Mouse (Mus musculus) liver, adult 2 months (tissue): Measurements from ENCODE around the gene Il18bp. TPM values are rescaled to one million over a fixed set of nuclear protein-coding genes. Genes with fewer than 3 reads are reported as not detected.
A peak's percentile ranks its signal among the peaks of the same experiment; 100 is the strongest.
"Not testable (repeated sequence)": the region's sequence is repeated elsewhere in the genome, so short reads cannot be mapped to it uniquely, and the experiment has no call there.

Source experiments
- DNase-seq: peaks from one replicate; pipeline ENCODE4 v3.0.0-alpha.2; 2011; ENCODE audit warnings: low read depth, low spot score; ENCODE audit errors: extremely low read depth
- H3K27ac ChIP-seq: fragments of 200-500 bp; replicated peaks from 2 replicates; pipeline ENCODE4 v1.5.1; 2012; ENCODE audit warnings: low read depth, mild to moderate bottlenecking, control low read depth, inconsistent platforms, low read length; ENCODE audit not compliant: insufficient read depth
- H3K27me3 ChIP-seq: fragments of 200-500 bp; 2 replicates; pipeline ENCODE4 v1.6.1; 2012; ENCODE audit warnings: mild to moderate bottlenecking, moderate library complexity, low read length, inconsistent platforms; ENCODE audit not compliant: control insufficient read depth, insufficient read depth
- H3K36me3 ChIP-seq: fragments of 200-500 bp; 2 replicates; pipeline ENCODE4 v1.6.1; 2012; ENCODE audit warnings: low read length, inconsistent platforms; ENCODE audit not compliant: control insufficient read depth, insufficient read depth
- H3K4me1 ChIP-seq: fragments of 200-500 bp; 2 replicates; pipeline ENCODE4 v1.6.1; 2011; ENCODE audit warnings: low read length; ENCODE audit not compliant: control insufficient read depth, insufficient read depth
- H3K4me3 ChIP-seq: fragments of 200-500 bp; 2 replicates; pipeline ENCODE4 v1.5.1; 2011; ENCODE audit warnings: low read depth, mild to moderate bottlenecking, control low read depth, low read length, moderate library complexity; ENCODE audit not compliant: insufficient read depth
- H3K79me2 ChIP-seq: fragments of 200-500 bp; 2 replicates; pipeline ENCODE4 v1.6.1; 2012; ENCODE audit warnings: inconsistent platforms, mild to moderate bottlenecking, low read length, moderate library complexity; ENCODE audit not compliant: control insufficient read depth, insufficient read depth
- H3K9ac ChIP-seq: fragments of 200-500 bp; 2 replicates; pipeline ENCODE4 v1.6.1; 2012; ENCODE audit warnings: low read depth, mild to moderate bottlenecking, control low read depth, inconsistent platforms, low read length
- CTCF ChIP-seq: fragments of 200-500 bp; IDR thresholded peaks from 2 replicates; pipeline ENCODE4 v1.5.1; 2011; ENCODE audit warnings: low read depth, low read length, control low read depth
- POLR2A ChIP-seq: fragments of 200-500 bp; IDR thresholded peaks from 2 replicates; pipeline ENCODE4 v1.6.1; 2011; ENCODE audit warnings: low read length, control low read depth; ENCODE audit not compliant: insufficient read depth; ENCODE audit errors: extremely low read depth
- WGBS: fragments of 180-500 bp; shearing (Covaris S2); methylation state at CpG from one replicate; pipeline ENCODE4 v1.1.7; 2018; 5-methylcytosine and 5-hydroxymethylcytosine counted together
- polyA plus RNA-seq: library from polyadenylated mRNA; depleted of rRNA; stranded (reverse); fragments of >200 nt; gene quantifications from 2 replicates; pipeline ENCODE4 v1.2.3, GENCODE M21; 2012
- total RNA-seq: library from RNA; depleted of rRNA; stranded (reverse); fragments of >200 nt; gene quantifications from 2 replicates; pipeline ENCODE4 v1.2.3, GENCODE M21; 2014

The Il18bp gene
- total and polyA plus RNA-seq, 2 experiments, result 15.7 to 26.4 TPM

GRCm38 (mm10) chr7:102034904-102035303, 16.4 kb upstream of the Il18bp start:
- H3K27me3 ChIP-seq, result no peaks in the 10 kb centered on the region
- TF ChIP-seq CTCF, result no peak
- no peak for TF ChIP-seq POLR2A
- H3K4me3 ChIP-seq, result no peak overlapping the region
- no peaks in the 10 kb centered on the region for H3K79me2 ChIP-seq
- DNase-seq, result no peak
- H3K9ac ChIP-seq, result no peak overlapping the region
- H3K27ac ChIP-seq, result no peak overlapping the region
- H3K36me3 ChIP-seq, result peaks cover 48% of the 10 kb centered on the region
- no peaks in the 10 kb centered on the region for H3K4me1 ChIP-seq
- WGBS, result 90% methylated on average over 1 of the region's 1 CpGs

DNA sequence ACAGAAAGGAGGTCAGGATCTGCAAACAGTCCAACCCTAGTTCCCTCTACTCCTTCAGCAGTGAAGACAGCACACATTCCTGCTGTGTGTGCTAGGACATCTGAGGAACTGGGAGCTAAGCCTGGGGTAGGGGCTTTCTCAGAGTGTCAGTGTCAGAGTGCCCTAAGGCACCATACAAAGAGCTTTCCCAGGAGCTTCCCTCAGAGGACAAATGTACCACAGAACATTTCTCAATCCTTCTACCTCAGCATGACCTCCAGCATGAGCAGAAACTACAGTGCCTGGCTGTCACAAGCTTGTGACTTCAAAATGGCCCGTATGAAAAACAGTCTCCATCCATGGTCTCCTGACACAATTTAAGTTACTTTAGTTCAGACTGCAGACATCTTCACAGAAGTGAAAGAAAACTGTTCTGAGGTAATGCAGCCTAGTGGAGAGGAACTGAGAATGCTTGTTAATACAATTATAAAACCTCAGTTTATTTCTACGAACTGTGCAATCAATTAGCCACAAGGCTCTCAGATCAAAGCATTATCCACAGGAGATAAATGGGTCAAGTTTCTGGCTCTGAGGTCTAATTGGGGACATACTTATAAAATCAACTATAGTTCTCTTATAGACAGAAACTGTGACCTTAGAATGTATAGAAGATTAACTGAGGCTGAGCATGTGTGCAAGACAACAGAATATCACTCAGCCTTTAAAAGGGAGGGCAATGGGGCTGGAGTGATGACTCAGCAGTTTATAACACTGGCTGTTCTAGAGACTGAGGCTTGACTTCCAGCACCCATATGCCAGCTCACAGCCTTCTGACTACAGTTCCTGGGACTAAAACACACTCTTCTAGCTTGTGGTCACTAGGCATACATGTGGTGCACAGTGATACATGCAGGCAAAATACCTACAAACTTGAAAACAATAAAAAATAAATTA, 7.0 kb upstream of the Il18bp start:
- Histone ChIP-seq H3K79me2 (no peaks in the 10 kb centered on the region), H3K27me3 (no peaks in the 10 kb centered on the region), H3K9ac (no peak overlapping the region), H3K36me3 (peaks cover 23% of the 10 kb centered on the region), H3K4me1 (no peaks in the 10 kb centered on the region; the same call in 1 of the 2 replicates), H3K27ac (peak overlapping the region; percentile 6), H3K4me3 (no peak overlapping the region)
- peak; percentile 59 for DNase-seq
- 67% methylated on average over 2 of the region's 2 CpGs for WGBS
- TF ChIP-seq CTCF (no peak), POLR2A (no peak)

DNA sequence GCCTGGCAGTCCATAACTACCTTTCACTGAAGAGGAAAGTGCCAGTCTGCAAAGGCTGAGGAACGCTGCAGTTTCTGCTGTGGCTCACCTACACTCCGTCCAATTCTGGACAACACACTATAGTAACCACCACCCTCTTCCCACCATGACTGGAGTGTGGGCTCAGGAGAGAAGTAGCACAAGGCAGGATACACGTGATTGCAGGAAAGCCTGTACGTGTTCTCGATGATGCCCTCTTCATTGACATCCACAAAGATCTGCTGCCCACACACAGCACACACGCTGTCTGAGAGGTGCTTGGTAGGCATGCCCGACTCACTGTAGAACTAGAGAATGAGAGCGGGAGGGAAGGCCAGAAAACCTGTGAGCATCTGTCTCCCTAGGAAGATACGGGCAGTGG, 5.3 kb upstream of the Il18bp start:
- TF ChIP-seq CTCF (no peak), POLR2A (no peak)
- Histone ChIP-seq H3K9ac (no peak overlapping the region), H3K4me1 (no peaks in the 10 kb centered on the region; the same call in 1 of the 2 replicates), H3K36me3 (peaks cover 19% of the 10 kb centered on the region), H3K27me3 (no peaks in the 10 kb centered on the region), H3K27ac (no peak overlapping the region), H3K79me2 (no peaks in the 10 kb centered on the region), H3K4me3 (no peak overlapping the region)
- WGBS, result 95% methylated on average over 9 of the region's 9 CpGs
- no peak for DNase-seq

DNA sequence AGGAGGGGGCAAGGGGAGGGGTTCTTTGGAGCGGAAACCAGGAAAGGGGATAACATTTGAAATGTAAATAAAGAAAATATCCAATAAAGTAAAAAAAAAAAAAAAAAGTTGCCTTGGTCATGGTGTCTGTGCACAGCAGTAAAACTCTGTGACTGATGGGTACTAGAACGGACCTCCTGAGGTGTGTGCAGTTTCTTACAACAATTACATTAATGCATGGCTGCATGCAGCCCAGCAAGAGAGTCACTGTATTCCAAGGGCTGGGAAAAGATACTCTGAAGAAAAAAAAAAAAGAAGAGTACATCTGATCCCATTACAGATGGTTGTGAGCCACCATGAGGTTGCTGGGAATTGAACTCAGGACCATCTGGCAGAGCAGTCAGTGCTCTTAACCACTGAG, 2.4 kb upstream of the Il18bp start:
- H3K9ac ChIP-seq, DNase-seq, H3K4me3 ChIP-seq, H3K27ac ChIP-seq, H3K27me3 ChIP-seq, H3K36me3 ChIP-seq, H3K79me2 ChIP-seq: not testable (repeated sequence)
- 94% methylated on average over 2 of the region's 2 CpGs for WGBS
- peaks cover 17% of the 10 kb centered on the region for H3K4me1 ChIP-seq

DNA sequence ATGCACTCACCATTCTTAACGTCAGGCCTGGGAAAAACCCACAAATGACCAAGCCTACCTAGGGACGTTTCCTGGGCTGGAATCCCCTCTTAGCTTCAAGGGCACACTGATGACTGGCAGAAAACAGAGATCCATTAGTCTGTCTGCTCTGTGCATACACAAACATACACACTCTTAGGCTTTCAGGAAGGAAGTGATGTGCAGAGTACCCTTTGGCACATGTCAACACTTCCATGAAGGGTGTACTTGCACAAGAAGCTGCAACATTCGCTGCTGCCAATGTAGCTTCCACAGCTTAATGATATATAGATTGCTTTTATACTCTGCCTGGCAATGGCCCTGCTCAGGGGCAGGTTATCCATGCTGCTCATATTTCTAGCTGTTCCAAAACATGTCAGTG, 872 bp upstream of the Il18bp start:
- Histone ChIP-seq H3K4me1 (peaks cover 17% of the 10 kb centered on the region), H3K27ac (no peak overlapping the region), H3K9ac (no peak overlapping the region), H3K79me2 (no peaks in the 10 kb centered on the region), H3K36me3 (peaks cover 11% of the 10 kb centered on the region), H3K27me3 (no peaks in the 10 kb centered on the region), H3K4me3 (no peak overlapping the region)
- 81% methylated on average over 3 of the region's 3 CpGs for WGBS
- no peak for TF ChIP-seq CTCF
- TF ChIP-seq POLR2A, result no peak
- peak; percentile 23 for DNase-seq

DNA sequence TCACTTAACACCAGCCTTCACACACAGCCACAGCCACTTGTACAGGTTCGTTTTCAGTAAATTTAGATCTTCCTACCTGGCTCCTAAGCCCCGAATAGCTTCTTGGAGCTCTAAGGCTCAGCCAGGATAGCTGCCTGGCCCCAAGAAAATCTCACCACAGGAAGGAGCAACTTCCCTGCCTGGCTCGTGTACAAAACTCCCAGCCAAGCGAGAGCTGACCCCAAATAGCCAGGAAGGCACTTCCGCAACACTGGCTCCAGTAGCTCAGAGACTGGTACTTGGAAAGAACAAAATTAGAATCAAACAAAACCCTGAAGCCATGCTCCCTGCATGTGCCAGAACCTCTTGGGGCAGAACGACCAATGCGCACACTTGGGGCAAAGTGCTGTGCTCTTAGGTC, 456 bp downstream of the Il18bp start:
- peak overlapping the region; percentile 44; the same call in 1 of the 2 replicates for H3K4me3 ChIP-seq
- peak; percentile 55 for DNase-seq
- peaks cover 20% of the 10 kb centered on the region for H3K36me3 ChIP-seq
- H3K27ac ChIP-seq, result peak overlapping the region; percentile 79
- 18% methylated on average over 7 of the region's 7 CpGs for WGBS
- H3K9ac ChIP-seq, result peak overlapping the region; percentile 66
- H3K27me3 ChIP-seq, result no peaks in the 10 kb centered on the region
- no peaks in the 10 kb centered on the region for H3K79me2 ChIP-seq
- no peak for TF ChIP-seq CTCF
- TF ChIP-seq POLR2A, result no peak
- peaks cover 17% of the 10 kb centered on the region for H3K4me1 ChIP-seq
